13 mouse cellular contexts compared by ENCODE assay signal in the genomic region with DNA sequence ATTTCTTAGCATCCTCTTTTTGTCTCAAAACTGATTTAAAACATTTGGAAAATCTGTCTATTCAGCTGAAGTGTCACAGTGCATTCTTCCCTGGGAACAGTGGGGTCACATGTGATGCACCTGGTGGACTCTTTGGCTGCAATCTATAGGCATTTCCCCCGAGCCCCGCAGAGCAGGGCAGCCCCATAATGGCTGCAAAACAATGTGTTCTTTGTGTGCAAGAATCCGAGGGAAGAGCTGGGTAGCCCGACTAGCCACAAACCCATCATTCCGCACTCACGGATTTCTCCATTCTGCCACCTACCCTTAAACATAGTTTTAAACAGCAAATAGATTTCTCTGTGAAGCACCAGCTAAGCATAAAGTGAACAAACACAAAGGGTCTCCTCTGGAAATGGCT.
DNase-seq lines count a peak whose midpoint lies in the region; ATAC-seq and TF ChIP-seq lines count a peak whose summit lies in the region.
"Had no signal": no experiment of that assay in that cellular context is flagged by ENCODE, and none has a peak within 500 bp of the region (broad histone marks: within the 10 kb centered on the region; RNA-seq: fewer than 3 reads in every experiment).

No protein-coding gene starts in this region.

- no peak overlapping the region for H3K4me2 ChIP-seq in embryonic facial prominence, embryonic 11.5 days (ENCODE audit: low read depth, low read length)
- peak overlapping the region; percentile 21; the same call in 1 of the 2 replicates for H3K4me2 ChIP-seq in hindbrain, embryonic 13.5 days
- peak overlapping the region; percentile 13; the same call in 1 of the 2 replicates for H3K4me2 ChIP-seq in midbrain, embryonic 16.5 days (ENCODE audit: low read length)
- H3K4me2 ChIP-seq: heart, embryonic 13.5 days had no signal

- whole genome bisulfite sequencing in embryonic facial prominence, embryonic 11.5 days: 10% methylated on average over 6 of the region's 6 CpGs
- 6% methylated on average over 6 of the region's 6 CpGs for WGBS in hindbrain, embryonic 13.5 days
- 7% methylated on average over 6 of the region's 6 CpGs for WGBS in midbrain, embryonic 16.5 days
- 67% methylated on average over 6 of the region's 6 CpGs for WGBS in heart, adult 2 months

- intact Hi-C loops in heart, adult 2 months (cut with DNase I): no loop called here

- no peak for ATAC-seq in embryonic facial prominence, embryonic 11.5 days (replicated peaks; ENCODE audit: insufficient number of reproducible peaks, low FRiP score, low TSS enrichment, low read depth)
- no peak for ATAC-seq in hindbrain, embryonic 13.5 days (ENCODE audit: low FRiP score)
- ATAC-seq in midbrain, embryonic 16.5 days: 0 out of 2 replicates have a peak, but pooled peaks have one; percentile 40
- ATAC-seq: liver, postnatal 0 days had no signal

- no peaks in the 10 kb centered on the region; the same call in 1 of the 2 replicates for H3K4me1 ChIP-seq in embryonic facial prominence, embryonic 11.5 days (ENCODE audit: control insufficient read depth, insufficient read depth, low read length)
- H3K4me1 ChIP-seq in hindbrain, embryonic 13.5 days (replicated peaks): peaks cover 20% of the 10 kb centered on the region
- peaks cover 23% of the 10 kb centered on the region for H3K4me1 ChIP-seq in midbrain, embryonic 16.5 days (ENCODE audit: control insufficient read depth, insufficient read depth, low read length)
- H3K4me1 ChIP-seq in heart, adult 2 months (ENCODE audit: control insufficient read depth, insufficient read depth, low read length): no peaks in the 10 kb centered on the region
- H3K4me1 ChIP-seq: heart, embryonic 13.5 days had no signal

- H3K79me2 ChIP-seq in heart, adult 2 months (replicated peaks; ENCODE audit: control insufficient read depth, insufficient read depth, low read length): no peaks in the 10 kb centered on the region

- TF ChIP-seq CTCF in heart, adult 2 months (IDR thresholded peaks at IDR 0.05): no peak

- H3K36me3 ChIP-seq in embryonic facial prominence, embryonic 11.5 days (replicated peaks; ENCODE audit: control insufficient read depth, insufficient read depth, low read depth, low read length): no peaks in the 10 kb centered on the region
- H3K36me3 ChIP-seq in hindbrain, embryonic 13.5 days: no peaks in the 10 kb centered on the region
- H3K36me3 ChIP-seq in midbrain, embryonic 16.5 days (ENCODE audit: control insufficient read depth, insufficient read depth, low read length): no peaks in the 10 kb centered on the region
- no peaks in the 10 kb centered on the region for H3K36me3 ChIP-seq in heart, adult 2 months (ENCODE audit: control insufficient read depth, insufficient read depth, low read length)
- H3K36me3 ChIP-seq: heart, embryonic 13.5 days had no signal

- H3K4me3 ChIP-seq in embryonic facial prominence, embryonic 11.5 days (ENCODE audit: low read depth, low read length): no peak overlapping the region
- no peak overlapping the region for H3K4me3 ChIP-seq in hindbrain, embryonic 13.5 days
- H3K4me3 ChIP-seq in midbrain, embryonic 16.5 days (ENCODE audit: low read depth, low read length): no peak overlapping the region
- no peak overlapping the region for H3K4me3 ChIP-seq in heart, adult 2 months
- H3K4me3 ChIP-seq: heart, embryonic 13.5 days had no signal

- no peak for TF ChIP-seq EP300 in heart, adult 2 months (IDR thresholded peaks at IDR 0.05; ENCODE audit: insufficient read depth, low read depth, low read length)

- H3K27me3 ChIP-seq in embryonic facial prominence, embryonic 11.5 days (ENCODE audit: control insufficient read depth, insufficient read depth, low read length): no peaks in the 10 kb centered on the region
- H3K27me3 ChIP-seq in hindbrain, embryonic 13.5 days: no peaks in the 10 kb centered on the region
- no peaks in the 10 kb centered on the region for H3K27me3 ChIP-seq in midbrain, embryonic 16.5 days (ENCODE audit: control insufficient read depth, insufficient read depth, low read depth, low read length)
- H3K27me3 ChIP-seq in heart, adult 2 months (ENCODE audit: control insufficient read depth, insufficient read depth, low read length): no peaks in the 10 kb centered on the region
- H3K27me3 ChIP-seq: heart, embryonic 13.5 days had no signal

- DNase-seq in R1 (ENCODE audit: low read depth, low spot score): peak; percentile 37
- peak; percentile 48 for DNase-seq in embryonic facial prominence, embryonic 11.5 days (ENCODE audit: low spot score)
- DNase-seq in cerebellum, adult 18-20 months: no peak
- no peak for DNase-seq in layer of hippocampus, adult 8-10 months (ENCODE audit: low spot score in 2 of 2)
- no peak for DNase-seq in heart, adult 2 months
- no peak for DNase-seq in left cerebral cortex, adult 18-20 months (ENCODE audit: low spot score in 2 of 2)
- DNase-seq: kidney, postnatal 25 days; liver, postnatal 0 days; right cerebral cortex, postnatal 14 days; thymus, postnatal 4 days had no signal

- no peak overlapping the region for H3K9ac ChIP-seq in embryonic facial prominence, embryonic 11.5 days (replicated peaks; ENCODE audit: low read length)
- peak overlapping the region; percentile 46; the same call in 1 of the 2 replicates for H3K9ac ChIP-seq in hindbrain, embryonic 13.5 days
- H3K9ac ChIP-seq in midbrain, embryonic 16.5 days (ENCODE audit: low read depth, low read length): peak overlapping the region; percentile 1; the same call in 1 of the 2 replicates
- H3K9ac ChIP-seq in heart, adult 2 months (ENCODE audit: low read depth, low read length): no peak overlapping the region
- H3K9ac ChIP-seq: heart, embryonic 13.5 days; liver, postnatal 0 days had no signal

- no peak for TF ChIP-seq POLR2A in heart, adult 2 months (IDR thresholded peaks at IDR 0.05; ENCODE audit: insufficient read depth, low read depth, low read length)

- no peaks in the 10 kb centered on the region for H3K9me3 ChIP-seq in embryonic facial prominence, embryonic 11.5 days (replicated peaks; ENCODE audit: control insufficient read depth, low read length)
- no peaks in the 10 kb centered on the region for H3K9me3 ChIP-seq in hindbrain, embryonic 13.5 days
- H3K9me3 ChIP-seq in midbrain, embryonic 16.5 days (replicated peaks; ENCODE audit: control insufficient read depth, low read length, poor library complexity, severe bottlenecking): no peaks in the 10 kb centered on the region
- H3K9me3 ChIP-seq: heart, embryonic 13.5 days had no signal

- no peak overlapping the region for H3K27ac ChIP-seq in embryonic facial prominence, embryonic 11.5 days (replicated peaks; ENCODE audit: low read depth, low read length)
- H3K27ac ChIP-seq in hindbrain, embryonic 13.5 days: peak overlapping the region; percentile 68
- H3K27ac ChIP-seq in midbrain, embryonic 16.5 days (ENCODE audit: low read length): no peak overlapping the region
- H3K27ac ChIP-seq in heart, adult 2 months: no peak overlapping the region
- H3K27ac ChIP-seq: heart, embryonic 13.5 days had no signal

Comparison
In these comparisons a context has a peak if more than half of its experiments do, and no peak if none do; other contexts are left out.
1. DNase-seq: peak in R1 (single experiment) and embryonic facial prominence, embryonic 11.5 days (single experiment); none in cerebellum, adult 18-20 months (0 of 2), layer of hippocampus, adult 8-10 months (0 of 2), heart, adult 2 months (0 of 2) and left cerebral cortex, adult 18-20 months (0 of 2).
2. H3K9ac ChIP-seq: peak in hindbrain, embryonic 13.5 days (single experiment) and midbrain, embryonic 16.5 days (single experiment); none in embryonic facial prominence, embryonic 11.5 days (single experiment) and heart, adult 2 months (single experiment).